Mouse (Mus musculus): ENCODE measurements around the gene Olfr1336.

- TF ChIP-seq GATA1 (IDR thresholded peaks at IDR 0.05; ENCODE audit: borderline replicate concordance, low read length) (no peak), FLI1 (IDR thresholded peaks at IDR 0.05; ENCODE audit: low read length) (no peak)
Observed at GRCm38 (mm10) chr7:6410043-6410442, 45.9 kb upstream of the Olfr1336 start, which contains the start of gene Gm20715.

Data from megakaryocyte, embryonic 14.5 days (primary cell).